Mouse (Mus musculus) hindbrain, embryonic 14.5 days (tissue): Measurements from ENCODE around the gene Nuak2. TPM values are rescaled to one million over a fixed set of nuclear protein-coding genes. Genes with fewer than 3 reads are reported as not detected.

Source experiments
- ATAC-seq: fragments of 200-750 bp; cut with Nextera tagmentation; 2 replicates; pipeline ENCODE4 v1.8.0; 2017; ENCODE audit warnings: moderate number of reproducible peaks, mild to moderate bottlenecking, moderate TSS enrichment, moderate library complexity; ENCODE audit not compliant: low FRiP score
- DNase-seq: peaks from one replicate; pipeline ENCODE4 v3.0.0-alpha.2; 2015; ENCODE audit warnings: low spot score
- H3K27ac ChIP-seq: fragments of 300-500 bp; sonication (generic); 2 replicates; pipeline ENCODE4 v1.5.1; 2014; ENCODE audit warnings: mild to moderate bottlenecking, moderate library complexity
- H3K27me3 ChIP-seq: fragments of 300-500 bp; sonication (generic); 2 replicates; pipeline ENCODE4 v1.6.1; 2014; ENCODE audit warnings: mild to moderate bottlenecking, low read length, mixed read lengths; ENCODE audit not compliant: control insufficient read depth, insufficient read depth
- H3K36me3 ChIP-seq: fragments of 300-500 bp; sonication (generic); replicated peaks from 2 replicates; pipeline ENCODE4 v1.6.1; 2014; ENCODE audit not compliant: control insufficient read depth, insufficient read depth
- H3K4me1 ChIP-seq: fragments of 300-500 bp; sonication (generic); replicated peaks from 2 replicates; pipeline ENCODE4 v1.6.1; 2014; ENCODE audit warnings: antibody characterized with exemption, low read length, mixed read lengths; ENCODE audit not compliant: control insufficient read depth, insufficient read depth
- H3K4me2 ChIP-seq: fragments of 300-500 bp; sonication (generic); replicated peaks from 2 replicates; pipeline ENCODE4 v1.6.1; 2014; ENCODE audit warnings: mild to moderate bottlenecking, moderate library complexity
- H3K4me3 ChIP-seq: fragments of 300-500 bp; sonication (generic); replicated peaks from 2 replicates; pipeline ENCODE4 v1.5.1; 2014; ENCODE audit warnings: mild to moderate bottlenecking, low read length
- H3K9ac ChIP-seq: fragments of 300-500 bp; sonication (generic); 2 replicates; pipeline ENCODE4 v1.6.1; 2014
- H3K9me3 ChIP-seq: fragments of 300-500 bp; sonication (generic); 2 replicates; pipeline ENCODE4 v1.6.1; 2016; ENCODE audit warnings: low read length; ENCODE audit not compliant: control insufficient read depth
- WGBS: fragments of 180-500 bp; shearing (Covaris S2); extraction: QIAGEN DNeasy Blood & Tissue Kit; methylation state at CpG from one replicate; pipeline ENCODE4 v1.1.7; 2014; 5-methylcytosine and 5-hydroxymethylcytosine counted together
- polyA plus RNA-seq: library from polyadenylated mRNA; unstranded; fragments of >200 nt; fragmentation: Nextera tagmentation; extraction: Ambion mirVana; gene quantifications from 2 replicates; pipeline ENCODE4 v1.2.1, GENCODE M21; 2014

The Nuak2 gene
- polyA plus RNA-seq, 1 experiment from 2014 or later = 10.7 TPM

DNA sequence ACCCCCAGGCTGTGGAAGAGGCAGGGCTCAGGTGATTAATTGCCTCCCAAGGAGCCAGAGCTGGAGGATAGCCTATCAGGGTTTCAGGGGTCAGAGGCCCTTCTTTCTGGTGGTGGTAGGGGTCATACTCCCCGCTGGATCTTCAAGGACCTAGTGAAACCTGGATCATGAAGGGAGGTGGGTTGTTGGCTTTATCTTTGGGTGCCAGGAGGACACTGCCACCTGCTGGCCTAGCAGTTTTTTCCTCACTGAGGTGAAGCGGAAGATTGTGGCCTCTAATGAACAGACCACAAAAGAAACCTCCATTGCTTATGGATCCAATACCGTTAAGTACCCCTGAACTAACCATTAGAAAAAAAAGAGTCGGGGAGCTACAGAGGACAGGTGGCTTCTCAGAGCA is 9.8 kb upstream of the Nuak2 start:
- H3K36me3 ChIP-seq = no peaks in the 10 kb centered on the region
- no peak overlapping the region for H3K4me3 ChIP-seq
- 41% methylated on average over 4 of the region's 4 CpGs for WGBS
- DNase-seq (peak; percentile 53), ATAC-seq (no peak)
- no peak overlapping the region for H3K4me2 ChIP-seq
- H3K9ac ChIP-seq = no peak overlapping the region
- H3K27ac ChIP-seq = no peak overlapping the region
- no peaks in the 10 kb centered on the region for H3K9me3 ChIP-seq
- H3K4me1 ChIP-seq = peaks cover 9% of the 10 kb centered on the region; the same call in 1 of the 2 replicates
- H3K27me3 ChIP-seq = 0 out of 2 replicates have a peak, but pooled peaks cover 7% of the 10 kb centered on the region

DNA sequence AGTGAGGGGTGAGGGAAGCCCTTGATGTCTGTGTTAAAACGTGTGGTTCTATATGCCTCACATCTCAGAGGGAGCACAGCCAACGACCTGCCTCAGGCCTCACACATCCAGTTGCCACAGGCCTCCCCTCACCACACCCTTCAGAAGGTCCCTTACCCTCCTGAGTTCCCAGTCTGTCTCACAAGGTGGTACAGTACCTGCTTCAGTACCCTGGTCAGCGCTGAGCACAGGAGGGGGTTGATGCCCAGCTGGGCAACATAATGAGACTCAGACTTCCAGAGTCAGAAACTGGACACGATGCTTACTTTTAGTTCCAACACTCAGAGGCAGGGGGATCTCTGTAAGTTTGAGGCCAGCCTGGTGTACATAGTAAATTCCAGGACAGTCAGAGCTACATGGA is 9.1 kb upstream of the Nuak2 start:
- no peak overlapping the region for H3K9ac ChIP-seq
- 0 out of 2 replicates have a peak, but pooled peaks cover 5% of the 10 kb centered on the region for H3K27me3 ChIP-seq
- H3K9me3 ChIP-seq = no peaks in the 10 kb centered on the region
- 38% methylated on average over 4 of the region's 4 CpGs for WGBS
- H3K4me3 ChIP-seq = no peak overlapping the region
- DNase-seq = no peak
- no peak overlapping the region for H3K27ac ChIP-seq
- no peak overlapping the region for H3K4me2 ChIP-seq
- no peaks in the 10 kb centered on the region for H3K36me3 ChIP-seq
- peaks cover 5% of the 10 kb centered on the region; the same call in 1 of the 2 replicates for H3K4me1 ChIP-seq
- ATAC-seq = no peak

DNA sequence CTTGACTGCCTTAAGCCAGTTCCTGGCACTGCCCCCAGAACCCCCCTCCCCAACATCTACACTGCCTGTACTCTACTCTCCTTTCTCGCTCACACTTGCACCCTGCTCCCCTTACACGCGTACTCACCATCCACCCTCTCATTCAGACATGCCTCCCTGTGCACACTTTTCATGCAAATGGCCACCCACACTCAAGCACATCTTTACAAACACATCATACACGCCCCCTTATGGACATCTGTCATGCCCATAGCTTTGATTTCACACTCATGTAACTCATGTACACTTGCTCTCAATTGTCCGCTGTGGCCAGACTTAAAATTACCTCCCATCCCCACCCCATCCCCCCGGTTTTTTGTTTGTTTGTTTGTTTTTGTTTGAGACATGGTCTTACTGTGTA is 8.0 kb upstream of the Nuak2 start:
- no peak overlapping the region for H3K27ac ChIP-seq
- H3K9me3 ChIP-seq = no peaks in the 10 kb centered on the region
- H3K27me3 ChIP-seq = no peaks in the 10 kb centered on the region
- DNase-seq (no peak), ATAC-seq (no peak)
- no peak overlapping the region for H3K4me3 ChIP-seq
- no peak overlapping the region for H3K4me2 ChIP-seq
- H3K9ac ChIP-seq = no peak overlapping the region
- WGBS = 83% methylated on average over 6 of the region's 6 CpGs
- H3K4me1 ChIP-seq = no peaks in the 10 kb centered on the region
- H3K36me3 ChIP-seq = no peaks in the 10 kb centered on the region

DNA sequence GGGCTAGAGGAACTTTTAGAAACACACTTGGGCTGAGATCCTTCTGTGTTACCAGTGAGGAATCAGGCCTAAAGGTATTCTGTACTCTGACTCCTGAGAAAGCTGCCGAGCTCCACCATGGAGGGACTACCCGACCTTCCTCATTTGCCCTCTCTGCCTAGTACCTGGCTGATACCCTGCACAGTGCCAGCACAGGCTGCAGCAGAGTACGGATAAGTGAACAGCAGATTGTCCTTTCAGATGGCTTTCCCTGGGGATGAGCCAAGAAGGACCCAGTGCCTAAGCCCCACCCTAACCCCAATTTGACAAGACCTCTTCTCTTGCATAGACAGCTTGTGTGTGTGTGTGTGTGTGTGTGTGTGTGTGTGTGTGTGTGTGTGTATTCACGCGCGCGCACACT is 7.3 kb upstream of the Nuak2 start:
- Histone ChIP-seq H3K4me1 (no peaks in the 10 kb centered on the region), H3K9me3 (no peaks in the 10 kb centered on the region), H3K27ac (no peak overlapping the region), H3K27me3 (no peaks in the 10 kb centered on the region), H3K4me3 (no peak overlapping the region), H3K4me2 (no peak overlapping the region), H3K9ac (no peak overlapping the region), H3K36me3 (no peaks in the 10 kb centered on the region)
- ATAC-seq (no peak), DNase-seq (no peak)
- 91% methylated on average over 7 of the region's 7 CpGs for WGBS

DNA sequence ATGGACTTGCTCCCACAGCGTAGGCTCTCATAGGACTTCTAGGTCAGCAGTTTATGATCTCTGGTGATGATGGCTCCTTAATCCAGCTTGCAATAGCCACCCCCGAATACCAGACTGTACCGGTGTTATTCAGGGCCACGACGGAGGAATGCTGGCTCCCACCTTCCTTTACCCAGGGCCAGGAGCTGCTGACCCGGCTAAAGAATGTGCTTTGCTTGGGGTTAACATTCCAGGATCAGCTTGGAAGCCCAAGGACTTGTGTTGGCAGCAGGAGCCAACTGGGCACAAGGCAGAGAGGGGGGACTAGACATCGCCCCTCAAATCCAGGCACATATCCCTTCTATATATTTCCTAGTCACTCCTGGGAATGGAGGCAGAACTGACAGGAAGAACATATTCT is 5.2 kb upstream of the Nuak2 start:
- H3K9ac ChIP-seq = no peak overlapping the region
- ATAC-seq = no peak
- no peaks in the 10 kb centered on the region for H3K27me3 ChIP-seq
- WGBS = 71% methylated on average over 7 of the region's 7 CpGs
- no peak for DNase-seq
- no peaks in the 10 kb centered on the region; the same call in 1 of the 2 replicates for H3K4me1 ChIP-seq
- no peak overlapping the region for H3K4me2 ChIP-seq
- H3K27ac ChIP-seq = no peak overlapping the region
- H3K9me3 ChIP-seq = no peaks in the 10 kb centered on the region
- H3K36me3 ChIP-seq = no peaks in the 10 kb centered on the region
- H3K4me3 ChIP-seq = no peak overlapping the region

GRCm38 (mm10) chr1:132311174-132311859 is 4.6 kb upstream of the Nuak2 start:
- ATAC-seq = no peak
- Histone ChIP-seq H3K4me3 (no peak overlapping the region), H3K4me1 (no peaks in the 10 kb centered on the region; the same call in none of the 2 replicates), H3K36me3 (no peaks in the 10 kb centered on the region), H3K4me2 (no peak overlapping the region), H3K27me3 (no peaks in the 10 kb centered on the region), H3K27ac (no peak overlapping the region), H3K9ac (no peak overlapping the region), H3K9me3 (no peaks in the 10 kb centered on the region)
- no peak for DNase-seq
- WGBS = 83% methylated on average over 10 of the region's 10 CpGs

- Histone ChIP-seq H3K36me3 (no peaks in the 10 kb centered on the region), H3K4me2 (no peak overlapping the region), H3K9me3 (no peaks in the 10 kb centered on the region), H3K4me1 (peaks cover 7% of the 10 kb centered on the region), H3K27me3 (no peaks in the 10 kb centered on the region), H3K4me3 (no peak overlapping the region), H3K27ac (no peak overlapping the region), H3K9ac (no peak overlapping the region)
- ATAC-seq = no peak
- DNase-seq = no peak
- 66% methylated on average over 2 of the region's 2 CpGs for WGBS
Measured at GRCm38 (mm10) chr1:132312043-132312442, 3.9 kb upstream of the Nuak2 start.

GRCm38 (mm10) chr1:132312703-132313102 is 3.2 kb upstream of the Nuak2 start:
- Histone ChIP-seq H3K9me3 (no peaks in the 10 kb centered on the region), H3K4me2 (no peak overlapping the region), H3K4me1 (peaks cover 14% of the 10 kb centered on the region), H3K27ac (no peak overlapping the region), H3K27me3 (no peaks in the 10 kb centered on the region), H3K4me3 (no peak overlapping the region), H3K36me3 (no peaks in the 10 kb centered on the region), H3K9ac (no peak overlapping the region)
- DNase-seq = peak; percentile 82
- no peak for ATAC-seq
- 63% methylated on average over 3 of the region's 3 CpGs for WGBS

DNA sequence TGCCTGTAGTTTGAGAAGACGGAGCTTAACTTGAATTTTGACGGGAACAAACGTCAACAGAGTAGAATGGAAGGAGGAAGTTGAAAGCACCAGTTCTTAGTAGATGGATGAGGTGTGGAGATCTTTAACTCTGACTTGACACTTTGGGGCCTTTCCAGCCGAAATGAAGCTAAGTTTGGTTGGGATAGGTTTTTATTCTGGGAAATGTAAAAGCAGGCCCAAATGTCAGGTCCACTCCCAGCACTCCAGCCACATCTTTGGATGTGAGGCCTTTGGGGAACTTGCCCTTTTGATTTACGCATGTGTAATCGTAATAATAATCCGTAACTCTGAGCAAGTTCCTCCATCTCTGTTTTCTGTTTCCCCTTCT is 684 bp downstream of the Nuak2 start:
- ATAC-seq = no peak
- H3K4me1 ChIP-seq = peaks cover 38% of the 10 kb centered on the region
- H3K4me3 ChIP-seq = peak overlapping the region; percentile 68
- DNase-seq = no peak
- H3K27me3 ChIP-seq = no peaks in the 10 kb centered on the region
- WGBS = 16% methylated on average over 7 of the region's 7 CpGs
- H3K9ac ChIP-seq = peak overlapping the region; percentile 76
- no peaks in the 10 kb centered on the region for H3K36me3 ChIP-seq
- H3K27ac ChIP-seq = peak overlapping the region; percentile 58
- H3K4me2 ChIP-seq = peak overlapping the region; percentile 80
- no peaks in the 10 kb centered on the region for H3K9me3 ChIP-seq

DNA sequence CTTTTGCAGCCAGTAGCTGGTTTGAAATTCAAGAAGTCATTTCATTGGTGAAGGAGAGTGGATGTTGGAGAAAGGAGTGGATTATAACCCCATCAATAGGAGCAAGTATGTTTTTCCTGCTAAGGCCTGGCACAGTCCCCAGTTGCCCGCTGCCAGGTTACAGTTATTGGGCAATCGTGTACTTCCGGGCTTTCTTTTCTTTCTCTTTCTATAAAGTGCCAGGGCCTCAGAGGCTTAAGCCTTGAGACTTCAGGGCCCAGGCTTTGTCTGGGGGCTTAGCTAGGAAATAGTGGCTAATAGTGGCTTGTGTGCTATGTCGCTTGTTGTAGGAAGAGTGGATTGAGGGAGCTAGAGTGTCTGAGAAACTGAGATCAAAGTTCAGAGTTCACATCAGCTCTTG is 1.5 kb downstream of the Nuak2 start:
- Histone ChIP-seq H3K9me3 (no peaks in the 10 kb centered on the region), H3K4me3 (peak overlapping the region; percentile 68), H3K9ac (peak overlapping the region; percentile 76), H3K36me3 (no peaks in the 10 kb centered on the region), H3K27ac (peak overlapping the region; percentile 58), H3K4me2 (peak overlapping the region; percentile 80), H3K27me3 (no peaks in the 10 kb centered on the region), H3K4me1 (peaks cover 46% of the 10 kb centered on the region)
- DNase-seq (no peak), ATAC-seq (no peak)
- WGBS = 23% methylated on average over 4 of the region's 4 CpGs
